Mouse (Mus musculus): Measurements from ENCODE around the gene Crtc1. TPM values are rescaled to one million over a fixed set of nuclear protein-coding genes. Genes with fewer than 3 reads are reported as not detected.

Gene Crtc1
- total RNA-seq (2014; fragmentation: Nextera tagmentation) (7.4 and 19.5 TPM in 2 replicates), total RNA-seq (2017) (2.3 and 4.8 TPM in 2 replicates)

DNA sequence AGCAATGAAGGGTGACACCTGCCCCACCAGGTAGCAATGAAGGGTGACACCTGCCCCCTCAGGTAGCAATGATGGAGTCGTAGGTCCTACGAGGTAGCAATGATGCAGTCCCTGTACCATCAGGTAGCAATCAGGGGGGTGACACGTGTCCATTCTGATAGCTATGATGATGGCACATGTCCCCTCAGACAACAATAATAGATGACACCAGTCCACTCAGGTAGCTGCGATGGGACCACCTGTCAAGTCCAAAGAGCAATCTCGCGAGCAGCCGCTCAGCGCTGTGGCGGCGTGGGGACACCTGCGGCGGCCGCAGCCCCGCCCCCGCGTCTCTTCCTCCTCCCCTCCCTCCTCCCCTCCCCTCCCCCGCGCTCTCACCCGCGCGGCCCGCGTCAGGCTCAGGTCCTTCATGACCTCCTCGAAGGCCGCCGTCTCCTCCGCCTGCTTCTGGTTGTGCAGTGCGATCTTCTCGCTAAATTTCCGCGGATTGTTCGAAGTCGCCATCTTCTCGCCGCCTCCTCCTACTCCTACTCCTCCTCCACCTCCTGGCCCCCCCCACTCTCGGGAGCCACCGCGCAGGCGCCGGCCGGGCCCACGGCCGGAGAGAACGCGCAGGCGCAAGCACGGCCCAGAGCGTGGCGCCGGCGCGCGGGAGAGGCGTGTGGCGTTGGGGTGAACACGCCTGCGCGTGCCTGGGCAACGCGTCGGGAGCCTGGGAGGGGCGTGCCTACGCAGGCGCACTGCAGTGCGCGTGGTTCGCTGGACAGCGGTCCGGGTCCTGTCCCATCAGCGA, at the start of gene Crtc1:
Gene Crtc1, minus strand, starts transcription at position 525 of the 793 bp plus-strand sequence.
- ATAC-seq (replicated peaks; ENCODE audit: poor library complexity, severe bottlenecking) = peak; percentile 98

DNA sequence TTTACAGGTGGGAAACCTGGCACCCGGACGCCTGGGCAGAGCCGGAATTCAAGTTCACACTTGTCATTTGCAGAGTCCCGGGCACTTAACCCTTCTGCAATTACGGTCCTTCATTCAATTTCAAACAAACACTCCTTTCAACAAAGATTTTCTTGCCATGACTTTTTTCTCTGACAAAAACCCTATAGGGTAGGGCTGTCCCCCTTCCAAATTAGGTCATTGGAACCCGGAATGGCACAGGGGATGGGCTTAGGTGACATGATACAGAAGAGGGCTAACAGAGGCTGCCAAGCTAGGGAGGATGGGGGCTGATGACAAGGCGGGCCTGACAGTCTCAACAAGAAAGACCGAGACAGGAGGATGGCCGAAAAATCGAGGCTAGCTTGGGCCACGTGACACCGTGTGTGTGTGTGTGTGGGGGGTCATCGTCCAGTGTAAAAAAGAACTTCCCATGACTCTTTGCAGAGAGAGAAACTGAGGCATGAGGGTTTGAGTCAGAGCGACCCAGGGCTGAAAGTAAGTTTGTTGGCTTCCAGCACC, 49.6 kb upstream of the Crtc1 start:
- ATAC-seq (replicated peaks; ENCODE audit: poor library complexity, severe bottlenecking) = no peak

DNA sequence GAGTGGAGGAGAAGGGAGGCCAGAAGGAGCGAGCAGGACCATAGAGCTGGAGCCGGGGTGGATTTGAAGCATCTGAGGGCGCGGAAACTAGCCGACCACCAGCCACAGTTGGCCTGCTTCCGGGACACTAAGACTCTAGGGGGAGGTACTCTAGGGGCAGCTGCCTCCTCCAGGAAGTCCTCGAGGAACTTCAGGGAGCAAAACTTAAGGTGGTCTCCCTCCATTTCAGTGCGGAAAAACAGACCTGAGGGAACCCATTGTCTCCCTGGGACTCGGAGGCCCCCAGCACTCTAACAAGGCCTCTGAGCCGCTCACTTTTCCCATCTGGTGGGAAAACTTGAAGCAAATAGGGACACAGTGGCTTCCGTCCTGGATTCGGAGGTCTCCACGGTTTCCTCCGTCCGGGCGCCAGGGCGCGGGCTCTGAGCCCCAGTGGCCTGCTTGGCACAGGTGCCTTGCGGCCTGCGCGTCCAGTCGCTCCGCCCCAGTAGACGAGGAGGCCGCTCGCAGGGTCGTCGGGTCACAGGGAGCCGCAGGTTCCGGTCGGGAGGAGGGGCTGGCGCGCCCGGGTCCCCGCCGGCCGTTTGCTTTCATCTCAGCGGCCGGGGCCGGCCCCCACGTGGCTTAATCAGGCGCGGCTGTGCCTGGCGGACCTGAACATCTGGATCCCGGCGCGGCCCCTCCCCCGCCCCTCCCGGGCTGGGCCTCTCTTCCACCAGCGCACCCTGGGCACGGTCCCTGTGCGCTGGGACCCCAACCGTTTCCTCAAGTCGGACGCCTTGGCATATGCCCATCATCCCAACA, 48.8 kb upstream of the Crtc1 start:
- peak; percentile 61 for ATAC-seq (replicated peaks; ENCODE audit: poor library complexity, severe bottlenecking)

DNA sequence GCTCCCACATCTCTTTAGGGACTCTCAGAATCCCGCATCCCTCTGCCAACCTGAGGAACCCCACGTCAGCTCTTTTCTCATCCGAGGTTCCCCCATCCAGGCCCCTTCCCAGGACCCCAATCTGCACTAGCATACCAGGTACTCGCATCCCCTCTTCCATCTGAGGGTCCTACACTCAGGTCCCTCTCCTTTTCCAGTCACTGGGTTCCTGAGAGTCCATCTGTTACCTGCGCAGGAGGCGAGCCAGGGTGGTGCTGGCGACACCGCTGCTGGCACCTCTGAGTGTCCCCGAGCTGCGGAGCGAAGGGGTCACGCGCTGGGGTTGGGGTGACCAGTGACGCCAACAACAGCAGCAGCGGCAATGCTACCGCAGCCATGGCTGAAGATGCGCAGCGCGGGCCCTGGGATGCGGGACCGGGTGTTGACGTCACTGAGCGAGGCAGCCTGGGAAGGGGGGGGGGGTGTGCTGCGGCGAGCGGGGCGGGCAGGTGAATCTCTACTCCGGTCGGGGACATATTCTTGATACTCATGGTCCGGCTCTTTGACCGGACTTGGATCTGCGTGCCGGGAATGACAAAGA, 47.7 kb upstream of the Crtc1 start, which contains the start of gene Tmem59l:
Gene Tmem59l, minus strand, starts transcription at position 418 of the 580 bp plus-strand sequence.
- no peak for ATAC-seq (replicated peaks; ENCODE audit: poor library complexity, severe bottlenecking)

DNA sequence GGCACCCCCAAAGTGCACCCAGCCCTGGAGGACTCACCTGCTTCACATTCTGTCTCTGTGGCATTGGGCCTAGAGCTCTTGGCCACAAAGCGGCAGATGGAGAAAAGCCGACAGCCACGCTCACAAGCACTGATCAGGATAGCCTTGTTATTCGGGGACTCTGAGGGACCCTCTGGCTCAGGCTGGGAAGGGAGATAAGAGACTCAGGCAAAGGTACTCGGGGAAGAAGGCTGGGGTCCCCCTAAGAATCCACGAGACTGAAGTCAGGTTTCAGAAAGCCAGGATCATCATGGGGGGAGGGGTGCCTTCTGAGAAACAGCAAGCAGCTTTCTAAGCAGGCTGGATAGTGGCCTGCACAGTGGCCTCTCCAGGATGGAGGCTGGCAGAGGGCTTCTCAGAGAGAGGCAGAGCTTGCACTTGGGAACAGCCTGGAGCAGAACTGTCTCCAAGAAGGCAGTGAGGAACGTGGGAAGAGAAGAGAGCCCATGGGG, 46.9 kb upstream of the Crtc1 start:
- no peak for ATAC-seq (replicated peaks; ENCODE audit: poor library complexity, severe bottlenecking)

DNA sequence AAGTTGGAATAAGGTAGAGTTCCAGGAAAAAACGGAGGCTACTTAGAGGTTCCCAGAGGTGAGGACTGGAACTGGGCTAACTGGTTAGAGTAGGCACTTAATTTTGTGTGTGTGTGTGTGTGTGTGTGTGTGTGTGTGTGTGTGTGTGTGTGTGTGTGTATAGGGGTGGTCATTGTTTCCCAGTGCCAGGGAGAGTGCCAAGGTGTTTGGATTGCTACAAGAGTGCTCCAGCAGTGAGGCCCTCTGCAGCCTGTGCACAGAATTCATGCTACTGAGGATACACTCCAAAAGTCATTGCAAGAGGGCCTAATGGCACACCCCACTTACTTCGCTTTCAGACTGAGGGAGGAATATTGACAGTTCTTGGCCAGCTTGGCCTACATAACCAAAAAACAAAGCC, 43.6 kb upstream of the Crtc1 start:
- ATAC-seq (replicated peaks; ENCODE audit: poor library complexity, severe bottlenecking) = no peak

DNA sequence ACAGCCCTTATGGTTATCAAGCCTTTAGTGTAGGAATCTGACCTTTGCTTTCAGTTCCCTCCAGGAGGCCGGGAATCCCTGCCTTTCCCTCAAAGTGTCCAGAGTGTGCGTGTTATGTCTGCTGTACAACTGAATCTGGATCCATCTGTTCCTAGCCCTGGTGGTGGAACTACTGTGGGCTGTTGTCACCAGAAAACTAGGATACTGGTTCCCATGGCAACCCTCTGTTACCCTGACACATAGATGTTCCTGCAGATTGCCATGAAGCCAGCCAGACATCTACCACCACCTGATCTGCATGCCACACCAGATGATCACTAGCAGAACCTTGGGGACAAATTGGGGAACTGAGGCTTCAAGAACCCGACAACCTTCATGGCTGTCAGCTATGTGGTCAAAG, 42.5 kb upstream of the Crtc1 start:
- ATAC-seq (replicated peaks; ENCODE audit: poor library complexity, severe bottlenecking) = no peak

DNA sequence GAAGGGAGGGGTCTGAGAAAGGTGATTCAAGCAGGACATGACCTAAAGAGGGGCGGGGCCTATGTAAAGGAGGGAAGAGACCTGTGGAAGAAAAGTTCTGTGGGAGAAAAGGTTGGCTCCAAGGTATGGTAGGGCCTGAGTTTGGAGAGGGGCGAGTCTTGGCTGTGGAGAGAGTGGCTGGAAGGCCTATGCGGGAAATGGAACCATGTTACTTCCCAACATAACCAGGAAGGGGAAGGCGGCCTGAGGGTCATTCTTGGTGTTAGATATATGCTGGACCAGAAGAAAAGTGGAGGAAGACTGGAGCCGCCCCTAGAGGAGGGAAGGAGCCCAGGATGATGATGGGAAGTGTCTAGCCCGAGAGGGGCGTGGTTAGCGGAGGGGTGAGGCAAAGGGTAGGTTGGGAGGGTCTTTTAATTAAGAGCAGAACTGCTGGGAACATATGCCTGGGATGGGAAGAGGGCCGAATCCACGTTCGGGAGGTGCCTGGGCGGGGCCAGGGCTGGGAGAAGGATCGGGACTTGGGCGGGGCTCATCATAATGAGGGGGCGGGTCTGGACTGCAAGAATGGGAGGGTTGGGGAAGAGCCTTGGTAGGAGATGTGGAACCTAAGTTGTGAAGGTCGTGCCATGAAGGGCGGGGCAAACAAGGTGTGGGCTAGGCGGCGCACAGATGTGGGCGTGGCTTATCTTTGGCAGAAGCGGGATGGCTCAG, 38.0 kb upstream of the Crtc1 start:
- peak; percentile 59 for ATAC-seq (replicated peaks; ENCODE audit: poor library complexity, severe bottlenecking)

DNA sequence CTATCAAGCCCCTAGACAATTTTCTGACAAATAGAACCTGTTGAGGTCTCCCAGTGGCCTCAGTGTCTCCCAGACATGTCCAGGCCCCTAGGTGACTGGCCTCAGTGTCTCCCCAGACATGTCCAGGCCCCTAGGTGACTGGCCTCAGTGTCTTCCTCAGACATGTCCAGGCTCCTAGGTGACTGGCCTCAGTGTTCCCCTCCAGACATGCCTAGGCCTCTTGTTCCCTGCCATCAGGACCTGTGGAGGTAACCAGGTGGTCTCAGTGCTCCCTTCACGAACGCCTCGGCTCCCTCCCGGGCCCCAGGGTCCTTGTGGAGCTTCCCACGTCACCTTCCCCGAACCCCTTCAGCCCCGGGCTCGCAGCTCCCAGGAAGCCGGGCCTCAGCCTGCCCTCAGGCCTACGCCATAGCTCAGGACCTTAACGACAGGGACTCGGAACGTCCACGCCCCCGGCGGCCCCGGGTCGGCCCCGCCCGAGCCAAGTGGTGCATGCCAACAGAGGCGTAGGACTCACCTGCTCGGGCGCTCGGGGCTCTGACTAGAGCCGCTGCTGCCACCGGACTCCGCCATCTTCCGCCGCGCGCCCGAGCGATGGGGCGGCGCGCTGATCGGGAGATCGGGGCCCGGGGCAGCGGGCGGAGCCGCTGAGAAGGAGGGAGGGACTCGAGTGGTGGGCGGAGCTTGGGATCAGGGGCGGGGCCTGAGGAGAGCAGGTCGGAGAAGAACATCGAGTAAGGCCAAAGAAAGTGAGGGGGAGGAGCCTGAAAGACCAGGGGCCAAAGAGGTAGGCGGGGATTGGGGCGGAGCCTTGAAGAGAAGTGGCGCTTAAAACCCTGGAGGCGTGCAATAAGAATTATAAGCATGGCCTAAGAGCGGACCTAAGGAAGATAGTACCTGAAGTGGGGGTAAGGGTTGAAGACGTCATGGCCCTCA, 37.2 kb upstream of the Crtc1 start, which contains the start of gene Klhl26:
Gene Klhl26, minus strand, starts transcription at position 636 of the 936 bp plus-strand sequence.
- peak; percentile 96 for ATAC-seq (replicated peaks; ENCODE audit: poor library complexity, severe bottlenecking)

DNA sequence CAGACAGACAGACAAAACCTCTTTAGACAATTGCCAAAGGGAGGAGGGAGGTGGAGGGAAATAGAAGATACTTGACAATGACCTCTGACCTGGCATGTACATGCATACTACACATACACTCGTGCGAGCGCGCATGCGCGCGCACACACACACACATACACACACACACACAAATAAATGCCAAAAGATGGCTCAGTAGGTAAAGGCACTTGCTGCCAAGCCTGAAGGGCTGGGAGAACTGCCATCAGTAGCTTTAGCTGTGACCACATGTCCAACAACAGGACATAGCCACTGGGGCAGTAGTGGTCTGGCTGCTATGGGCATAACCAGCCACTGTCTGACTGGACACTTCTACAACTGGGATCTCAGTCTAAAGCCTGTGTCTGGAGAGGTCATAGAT, 32.5 kb upstream of the Crtc1 start:
- ATAC-seq (replicated peaks; ENCODE audit: poor library complexity, severe bottlenecking) = no peak

DNA sequence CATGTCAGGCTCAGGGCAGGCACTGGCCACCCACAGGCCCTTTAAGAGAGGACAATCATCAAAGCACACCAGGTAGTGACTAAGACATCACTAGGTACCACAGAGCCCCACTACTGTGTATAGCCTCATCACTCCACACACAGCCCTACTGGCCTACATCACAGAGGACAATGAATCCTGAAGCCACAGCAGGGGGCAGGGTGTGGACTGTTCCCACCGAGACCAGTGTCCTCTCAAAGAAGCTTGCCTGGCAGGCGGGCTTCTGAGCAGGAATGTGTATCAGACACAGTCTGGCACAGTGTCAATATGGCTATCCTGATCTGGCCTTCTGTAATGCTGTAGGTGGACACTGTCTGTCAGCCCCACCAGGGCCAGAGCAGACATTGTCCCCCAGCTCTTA, 30.6 kb upstream of the Crtc1 start:
- ATAC-seq (replicated peaks; ENCODE audit: poor library complexity, severe bottlenecking) = no peak

DNA sequence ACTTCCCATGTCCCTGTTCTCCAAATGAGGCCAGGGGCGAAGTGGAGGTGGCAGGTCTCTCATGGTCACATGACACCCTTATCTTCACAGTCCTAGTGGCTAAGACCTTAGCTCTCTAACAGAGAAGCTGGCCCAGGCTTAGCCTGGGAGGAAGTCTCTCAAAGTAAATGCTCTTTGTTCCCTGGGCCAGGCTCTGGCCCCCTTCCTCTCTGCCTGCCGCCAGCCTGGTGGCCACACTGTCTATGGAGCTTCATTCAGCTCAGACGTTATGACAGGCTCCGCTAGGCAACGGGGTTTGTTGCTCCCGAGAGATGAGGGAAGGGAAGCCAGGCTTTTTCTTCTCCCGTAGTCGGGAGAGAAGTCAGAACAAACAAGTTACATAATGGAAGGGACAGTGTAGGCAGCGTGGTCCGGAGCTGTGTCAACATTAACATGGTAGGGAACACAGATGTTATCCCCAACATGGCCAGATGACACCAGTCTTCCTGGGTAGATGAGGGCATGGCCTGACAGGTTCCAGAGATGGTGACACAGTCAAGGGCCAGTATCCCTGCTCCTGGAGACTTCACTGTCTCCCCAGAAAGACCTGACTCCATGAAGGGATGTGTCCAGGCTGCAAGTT, 30.0 kb upstream of the Crtc1 start:
- ATAC-seq (replicated peaks; ENCODE audit: poor library complexity, severe bottlenecking) = peak; percentile 25; the same call in 1 of the 2 replicates

DNA sequence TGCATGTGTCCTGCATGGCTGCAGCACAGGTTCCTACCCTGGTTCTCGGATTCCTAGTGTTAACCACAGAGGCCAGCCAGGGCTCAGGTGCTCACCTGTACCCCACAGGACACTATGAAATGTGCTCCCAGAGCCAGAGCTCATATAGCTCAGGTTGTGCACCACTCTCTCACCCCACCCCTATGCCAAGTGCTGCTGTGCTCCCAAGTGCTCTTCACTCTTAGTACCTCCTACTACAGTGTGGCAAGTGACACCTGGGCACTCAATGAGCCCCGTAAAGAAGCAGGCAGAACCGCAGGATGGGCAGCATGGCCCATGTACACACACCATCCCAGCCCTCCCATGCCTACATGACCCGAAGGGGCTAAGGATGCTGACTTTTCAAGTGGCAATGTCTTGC, 29.4 kb upstream of the Crtc1 start:
- ATAC-seq (replicated peaks; ENCODE audit: poor library complexity, severe bottlenecking) = no peak

DNA sequence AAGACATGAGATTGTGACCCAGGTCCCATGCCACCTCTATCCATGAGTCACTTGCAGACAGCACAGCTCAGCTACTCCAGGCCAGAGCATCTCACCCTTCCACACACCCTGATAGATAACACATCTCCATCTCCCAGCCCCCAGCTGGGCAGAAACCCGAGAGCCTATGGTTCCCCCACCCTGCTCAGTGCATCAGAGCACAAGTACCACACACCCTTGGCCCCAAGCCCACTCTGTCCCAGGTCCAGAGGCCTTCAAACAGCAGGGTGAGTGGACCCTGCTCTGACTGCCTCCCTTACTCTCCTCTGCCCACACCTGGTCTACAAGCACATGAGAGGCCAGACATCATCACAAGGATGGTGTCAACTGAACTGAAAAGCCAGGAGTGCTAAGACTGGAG, 28.5 kb upstream of the Crtc1 start:
- no peak for ATAC-seq (replicated peaks; ENCODE audit: poor library complexity, severe bottlenecking)

DNA sequence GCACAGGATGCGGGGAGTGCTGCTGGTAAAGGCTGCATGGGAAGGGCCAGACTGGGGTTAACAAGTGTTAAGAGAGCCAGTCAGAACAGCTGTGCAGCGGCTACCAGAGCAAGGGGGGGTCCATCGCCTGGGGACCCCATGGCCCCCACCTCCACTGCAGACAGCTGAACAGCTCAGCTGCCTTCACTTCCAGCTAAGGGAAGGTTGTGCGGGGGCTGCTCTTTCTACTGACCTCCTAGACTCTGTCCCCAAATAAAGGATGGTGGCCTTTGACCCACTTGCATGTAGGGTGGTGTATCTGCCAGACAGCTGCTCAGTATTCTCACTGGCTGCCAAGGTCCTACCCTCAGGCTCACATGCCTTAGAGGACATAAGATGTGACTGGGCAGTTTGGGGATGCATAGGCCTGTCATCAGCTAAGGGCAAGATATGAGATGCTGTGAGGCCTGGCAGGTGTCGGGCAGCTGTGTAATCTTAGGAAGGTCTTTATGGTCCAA, 27.9 kb upstream of the Crtc1 start:
- no peak for ATAC-seq (replicated peaks; ENCODE audit: poor library complexity, severe bottlenecking)

DNA sequence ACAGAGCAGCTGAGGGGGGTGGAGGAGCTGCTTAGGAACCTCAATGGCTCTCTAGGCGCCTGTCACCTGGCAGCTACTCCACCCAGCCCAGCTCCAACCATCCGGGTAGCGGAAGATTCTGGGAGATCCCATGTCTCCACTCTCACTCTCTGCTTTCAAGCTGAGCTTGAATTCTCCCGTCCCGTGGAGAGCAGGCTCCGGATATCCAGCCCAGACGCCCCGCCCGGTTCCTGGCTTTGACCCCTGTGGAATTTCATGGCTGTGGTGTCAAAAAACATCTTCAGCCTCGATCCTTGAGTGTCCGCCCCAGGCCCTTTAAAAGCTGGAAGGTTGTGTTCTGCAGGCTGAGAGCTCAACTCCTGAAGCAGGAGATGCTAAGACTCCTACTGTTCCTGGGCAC, 27.4 kb upstream of the Crtc1 start:
- no peak for ATAC-seq (replicated peaks; ENCODE audit: poor library complexity, severe bottlenecking)

DNA sequence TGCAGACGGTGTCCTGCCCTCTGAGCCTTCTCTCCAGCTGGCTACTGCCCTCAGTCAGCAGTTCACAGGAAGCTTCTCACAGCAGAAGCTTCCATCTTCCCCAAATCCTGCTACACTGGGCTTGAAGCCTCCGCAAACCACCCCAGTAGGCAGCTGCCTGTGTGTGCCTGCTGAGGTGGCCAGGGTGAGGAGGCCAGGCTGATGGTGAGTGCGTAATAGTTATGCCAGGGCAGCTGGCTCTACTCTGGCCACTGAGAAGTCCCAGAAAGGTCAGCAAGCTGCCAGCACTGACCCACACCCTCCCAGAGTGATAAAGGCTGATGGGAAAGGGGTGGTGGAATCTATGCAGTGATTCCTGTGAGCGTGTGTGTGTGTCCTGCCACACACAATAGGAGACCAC, 26.9 kb upstream of the Crtc1 start:
- ATAC-seq (replicated peaks; ENCODE audit: poor library complexity, severe bottlenecking) = no peak

DNA sequence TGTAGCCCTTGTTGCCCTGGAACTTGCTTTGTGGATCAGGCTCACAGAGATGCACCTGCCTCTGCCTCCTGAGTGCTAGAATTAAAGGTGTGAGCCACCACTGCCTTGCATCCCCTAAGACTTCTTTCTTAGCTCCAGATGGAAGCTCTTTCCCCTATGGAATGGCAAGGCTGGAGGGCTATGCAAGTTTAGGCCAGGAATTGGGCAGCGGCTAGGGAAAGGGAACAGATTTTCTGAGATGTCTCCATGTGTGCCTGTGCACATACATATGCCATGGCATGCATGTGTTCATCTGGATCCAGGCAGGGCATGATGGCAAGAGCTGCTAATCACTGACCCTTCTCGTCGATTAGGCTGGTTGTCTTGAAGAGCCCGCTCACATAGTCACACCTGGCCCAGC, 26.3 kb upstream of the Crtc1 start:
- ATAC-seq (replicated peaks; ENCODE audit: poor library complexity, severe bottlenecking) = no peak
